Mouse (Mus musculus) midbrain, embryonic 13.5 days (tissue): ENCODE measurements around the gene Adcy2. TPM values are rescaled to one million over a fixed set of nuclear protein-coding genes. Genes with fewer than 3 reads are reported as not detected.

Experiments used
- ATAC-seq: fragments of 200-750 bp; cut with Nextera tagmentation; 2 replicates; pipeline ENCODE4 v1.8.0; 2017; ENCODE audit warnings: mild to moderate bottlenecking, moderate TSS enrichment, moderate library complexity
- H3K27ac ChIP-seq: fragments of 300-500 bp; sonication (generic); 2 replicates; pipeline ENCODE4 v1.5.1; 2015; ENCODE audit warnings: inconsistent platforms, mild to moderate bottlenecking, moderate library complexity
- H3K27me3 ChIP-seq: fragments of 300-500 bp; sonication (generic); 2 replicates; pipeline ENCODE4 v1.6.1; 2015; ENCODE audit warnings: mild to moderate bottlenecking, inconsistent platforms
- H3K36me3 ChIP-seq: fragments of 300-500 bp; sonication (generic); 2 replicates; pipeline ENCODE4 v1.6.1; 2015; ENCODE audit warnings: mild to moderate bottlenecking, inconsistent platforms
- H3K4me1 ChIP-seq: fragments of 300-500 bp; sonication (generic); replicated peaks from 2 replicates; pipeline ENCODE4 v1.6.1; 2015; ENCODE audit warnings: inconsistent platforms
- H3K4me2 ChIP-seq: fragments of 300-500 bp; sonication (generic); replicated peaks from 2 replicates; pipeline ENCODE4 v1.6.1; 2015; ENCODE audit warnings: moderate library complexity, mild to moderate bottlenecking, inconsistent platforms
- H3K4me3 ChIP-seq: fragments of 300-500 bp; sonication (generic); replicated peaks from 2 replicates; pipeline ENCODE4 v1.5.1; 2015; ENCODE audit warnings: mild to moderate bottlenecking, inconsistent platforms
- H3K9ac ChIP-seq: fragments of 300-500 bp; sonication (generic); replicated peaks from 2 replicates; pipeline ENCODE4 v1.6.1; 2015; ENCODE audit warnings: mild to moderate bottlenecking, inconsistent platforms
- H3K9me3 ChIP-seq: fragments of 300-500 bp; sonication (generic); 2 replicates; pipeline ENCODE4 v1.6.1; 2016; ENCODE audit warnings: mild to moderate bottlenecking, inconsistent platforms
- WGBS: fragments of 180-500 bp; shearing (Covaris S2); methylation state at CpG from one replicate; pipeline ENCODE4 v1.1.7; 2015; 5-methylcytosine and 5-hydroxymethylcytosine counted together
- polyA plus RNA-seq: library from polyadenylated mRNA; unstranded; fragments of >200 nt; fragmentation: Nextera tagmentation; extraction: Ambion mirVana; gene quantifications from 2 replicates; pipeline ENCODE4 v1.2.1, GENCODE M21; 2015

The Adcy2 gene
- polyA plus RNA-seq, 1 experiment from 2014 or later, result 2.1 TPM

- H3K27ac ChIP-seq, result 0 out of 2 replicates have a peak overlapping the region, but pooled peaks have one; percentile 5
- H3K4me2 ChIP-seq, result no peak overlapping the region
- H3K9ac ChIP-seq, result no peak overlapping the region
- H3K4me1 ChIP-seq, result peaks cover 3% of the 10 kb centered on the region; the same call in 1 of the 2 replicates
- no peak overlapping the region for H3K4me3 ChIP-seq
- peak; percentile 95 for ATAC-seq
- WGBS, result 76% methylated on average over 6 of the region's 6 CpGs
- no peaks in the 10 kb centered on the region for H3K27me3 ChIP-seq
- H3K36me3 ChIP-seq, result no peaks in the 10 kb centered on the region
- no peaks in the 10 kb centered on the region for H3K9me3 ChIP-seq
These were observed 292.0 kb downstream of the Adcy2 start for GRCm38 (mm10) chr13:68707296-68707747.

DNA sequence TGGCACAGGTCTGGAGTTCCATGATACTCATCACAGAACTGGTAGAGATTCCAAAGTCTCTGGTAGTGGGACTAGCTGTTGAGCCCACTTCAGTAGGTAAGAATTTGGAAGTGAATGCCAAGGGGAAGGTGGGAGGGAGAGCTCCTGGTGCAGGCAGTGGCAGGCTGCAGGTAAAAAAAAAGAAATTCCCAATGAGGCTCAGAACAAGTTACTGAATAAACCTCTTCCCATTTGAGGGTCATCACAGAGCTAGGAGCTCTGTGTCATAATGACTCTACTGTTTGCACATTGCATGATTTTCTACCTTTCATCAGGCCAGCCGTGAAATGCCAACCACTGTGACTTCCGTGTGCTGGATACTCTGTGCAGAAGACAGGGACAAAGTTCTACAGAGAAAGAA is 314.4 kb downstream of the Adcy2 start:
- Histone ChIP-seq H3K36me3 (no peaks in the 10 kb centered on the region), H3K27me3 (no peaks in the 10 kb centered on the region), H3K4me1 (no peaks in the 10 kb centered on the region), H3K4me2 (no peak overlapping the region), H3K9ac (no peak overlapping the region), H3K4me3 (no peak overlapping the region), H3K9me3 (no peaks in the 10 kb centered on the region), H3K27ac (no peak overlapping the region)
- 89% methylated on average over 2 of the region's 2 CpGs for WGBS
- ATAC-seq, result no peak

DNA sequence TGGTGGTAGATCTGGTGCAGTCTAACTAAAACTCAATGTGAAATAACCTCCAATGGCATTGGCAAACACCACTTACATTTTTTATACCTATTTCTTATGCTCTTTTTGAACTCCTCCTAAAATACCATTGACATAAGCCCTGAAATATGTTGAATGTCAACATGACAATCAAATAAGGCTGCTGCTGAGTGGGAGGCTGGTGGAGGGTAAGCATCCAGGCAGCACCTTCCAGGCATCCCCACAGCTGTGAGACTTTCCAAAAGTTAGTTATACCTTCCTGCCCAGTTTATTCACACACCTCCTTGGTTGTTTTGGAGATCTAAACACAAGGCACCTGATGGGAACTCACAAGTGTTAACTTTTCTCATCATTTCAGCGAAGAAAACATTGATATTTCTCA is 318.9 kb downstream of the Adcy2 start:
- H3K9ac ChIP-seq, result no peak overlapping the region
- no peak overlapping the region for H3K4me2 ChIP-seq
- no peaks in the 10 kb centered on the region for H3K9me3 ChIP-seq
- no peak overlapping the region for H3K4me3 ChIP-seq
- no peaks in the 10 kb centered on the region for H3K4me1 ChIP-seq
- no peak for ATAC-seq
- no peaks in the 10 kb centered on the region for H3K27me3 ChIP-seq
- H3K27ac ChIP-seq, result no peak overlapping the region
- WGBS, result 73% methylated on average over 1 of the region's 1 CpGs
- no peaks in the 10 kb centered on the region for H3K36me3 ChIP-seq

DNA sequence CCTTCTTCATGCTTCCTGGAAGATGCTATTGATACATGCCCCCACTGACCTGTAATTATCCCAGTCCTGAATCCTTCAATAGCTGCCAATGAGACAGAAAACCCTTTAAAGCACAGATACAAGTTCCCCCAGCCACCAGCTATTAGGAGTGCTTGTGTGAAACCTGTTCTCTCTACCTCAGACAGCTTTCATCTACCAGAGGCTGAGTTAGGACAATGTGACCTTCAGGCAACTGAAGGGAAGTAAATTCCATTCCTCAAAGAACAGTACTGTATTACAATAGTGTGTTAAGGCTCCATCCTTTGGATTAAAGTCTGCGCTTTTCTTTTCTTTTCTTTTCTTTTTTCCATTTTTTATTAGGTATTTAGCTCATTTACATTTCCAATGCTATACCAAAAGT is 356.6 kb downstream of the Adcy2 start:
- H3K27me3 ChIP-seq, result no peaks in the 10 kb centered on the region
- H3K27ac ChIP-seq, result no peak overlapping the region
- H3K4me1 ChIP-seq, result no peaks in the 10 kb centered on the region
- 90% methylated on average over 1 of the region's 1 CpGs for WGBS
- 0 out of 2 replicates have a peak, but pooled peaks cover 3% of the 10 kb centered on the region for H3K9me3 ChIP-seq
- H3K36me3 ChIP-seq, result no peaks in the 10 kb centered on the region
- no peak overlapping the region for H3K4me3 ChIP-seq
- H3K9ac ChIP-seq, result no peak overlapping the region
- no peak for ATAC-seq
- H3K4me2 ChIP-seq, result no peak overlapping the region

DNA sequence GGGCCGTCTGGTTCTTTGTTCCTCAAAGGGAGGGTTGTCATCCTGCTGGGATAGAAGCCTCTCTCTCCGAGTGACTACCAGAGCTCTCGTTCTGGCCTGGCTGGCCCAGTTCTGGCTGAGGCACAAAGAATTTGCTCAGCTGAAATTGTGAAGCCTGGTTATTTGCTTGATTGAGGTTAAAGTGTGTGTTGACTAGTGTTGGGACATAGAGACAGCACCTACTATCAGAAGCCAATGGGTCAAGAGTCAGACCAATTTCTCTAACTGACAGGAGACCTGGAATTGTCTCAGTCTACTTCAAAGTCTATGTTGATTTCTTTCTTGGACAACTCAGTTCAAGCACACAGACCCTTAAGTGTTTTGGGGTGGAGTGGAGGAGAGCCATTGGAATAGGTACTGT is 372.3 kb downstream of the Adcy2 start:
- Histone ChIP-seq H3K4me3 (no peak overlapping the region), H3K4me1 (no peaks in the 10 kb centered on the region), H3K36me3 (no peaks in the 10 kb centered on the region), H3K27ac (no peak overlapping the region), H3K9me3 (no peaks in the 10 kb centered on the region), H3K27me3 (no peaks in the 10 kb centered on the region), H3K9ac (no peak overlapping the region), H3K4me2 (no peak overlapping the region)
- WGBS, result 82% methylated on average over 3 of the region's 3 CpGs
- ATAC-seq, result no peak

DNA sequence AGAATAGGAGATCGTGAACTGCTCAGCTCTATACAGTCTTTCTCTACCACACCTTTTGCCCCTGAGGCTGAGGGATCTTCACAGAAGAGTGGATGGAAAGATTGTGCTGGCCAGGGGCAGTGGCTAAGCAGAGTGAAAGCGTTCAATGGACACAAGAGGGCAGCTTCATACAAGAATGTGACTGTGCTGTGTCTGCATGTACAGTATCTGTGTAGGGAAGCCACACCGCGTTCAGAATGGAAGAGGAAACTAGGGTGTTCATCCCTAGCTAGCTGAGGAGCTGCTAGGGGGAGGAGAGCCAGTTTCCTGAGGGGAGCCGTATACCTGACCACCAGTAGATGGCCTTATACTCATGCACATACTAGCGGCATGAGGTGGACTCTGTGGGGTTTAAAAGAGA is 376.5 kb downstream of the Adcy2 start:
- 64% methylated on average over 6 of the region's 6 CpGs for WGBS
- H3K27me3 ChIP-seq, result no peaks in the 10 kb centered on the region

DNA sequence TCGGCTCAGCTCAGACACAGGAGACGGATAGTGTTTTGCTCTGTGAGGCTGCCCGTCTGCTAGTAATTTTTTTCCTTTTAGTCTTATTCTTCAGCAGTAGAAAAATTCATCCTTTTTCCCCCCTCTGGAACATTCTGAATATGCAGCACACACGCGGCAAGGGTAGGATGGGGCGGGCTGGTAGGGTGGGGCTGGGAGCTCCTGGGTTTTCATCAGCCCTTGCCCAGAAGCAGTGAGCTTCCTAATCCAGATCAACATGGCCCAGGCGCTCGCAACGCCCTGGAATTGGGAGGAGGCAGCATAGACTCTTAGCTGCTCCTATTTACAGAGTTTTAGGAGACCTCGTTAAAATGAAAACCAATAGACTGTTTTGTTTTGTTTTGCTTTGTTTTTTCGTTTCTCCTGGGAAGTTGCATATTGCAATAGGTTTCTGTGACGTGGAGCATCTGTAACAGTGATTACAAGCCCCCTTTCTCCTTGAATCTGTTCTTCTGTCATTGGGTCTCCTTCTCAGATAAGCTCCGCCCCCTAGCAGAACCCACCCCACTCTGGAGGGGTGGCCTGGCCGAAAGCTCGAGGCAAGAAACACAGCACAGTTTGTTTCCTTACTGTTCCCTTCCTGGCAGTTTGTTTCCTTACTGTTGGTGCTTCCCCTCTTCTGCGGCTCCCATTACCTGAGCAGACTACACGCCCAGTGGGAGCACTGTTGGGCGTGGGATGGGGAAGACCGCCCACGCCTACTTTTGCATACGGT is 391.5 kb downstream of the Adcy2 start:
- WGBS, result 57% methylated on average over 21 of the region's 21 CpGs
- no peak overlapping the region for H3K4me3 ChIP-seq
- H3K9me3 ChIP-seq, result no peaks in the 10 kb centered on the region
- ATAC-seq, result peak; percentile 57
- H3K9ac ChIP-seq, result no peak overlapping the region
- H3K27me3 ChIP-seq, result peaks cover 3% of the 10 kb centered on the region; the same call in 1 of the 2 replicates
- H3K4me2 ChIP-seq, result peak overlapping the region; percentile 19; the same call in 1 of the 2 replicates
- H3K4me1 ChIP-seq, result 0 out of 2 replicates have a peak, but pooled peaks cover 9% of the 10 kb centered on the region
- H3K27ac ChIP-seq, result no peak overlapping the region
- H3K36me3 ChIP-seq, result no peaks in the 10 kb centered on the region

More for the DNA sequence above, 376.5 kb downstream of the Adcy2 start:
- Histone ChIP-seq H3K4me3 (no peak overlapping the region), H3K36me3 (no peaks in the 10 kb centered on the region), H3K27ac (no peak overlapping the region), H3K9me3 (no peaks in the 10 kb centered on the region), H3K4me2 (no peak overlapping the region), H3K4me1 (no peaks in the 10 kb centered on the region), H3K9ac (no peak overlapping the region)
- ATAC-seq, result peak; percentile 74

- no peak overlapping the region; the same call in 1 of the 2 replicates for H3K9ac ChIP-seq
- 2% methylated on average over 11 of the region's 11 CpGs for WGBS
- no peaks in the 10 kb centered on the region for H3K9me3 ChIP-seq
- no peak overlapping the region for H3K27ac ChIP-seq
- H3K36me3 ChIP-seq, result no peaks in the 10 kb centered on the region
- peak; percentile 74 for ATAC-seq
- no peaks in the 10 kb centered on the region for H3K27me3 ChIP-seq
- peak overlapping the region; percentile 46 for H3K4me2 ChIP-seq
- peak overlapping the region; percentile 31 for H3K4me3 ChIP-seq
- 0 out of 2 replicates have a peak, but pooled peaks cover 9% of the 10 kb centered on the region for H3K4me1 ChIP-seq
These were observed 393.6 kb downstream of the Adcy2 start for GRCm38 (mm10) chr13:68605689-68606126.

DNA sequence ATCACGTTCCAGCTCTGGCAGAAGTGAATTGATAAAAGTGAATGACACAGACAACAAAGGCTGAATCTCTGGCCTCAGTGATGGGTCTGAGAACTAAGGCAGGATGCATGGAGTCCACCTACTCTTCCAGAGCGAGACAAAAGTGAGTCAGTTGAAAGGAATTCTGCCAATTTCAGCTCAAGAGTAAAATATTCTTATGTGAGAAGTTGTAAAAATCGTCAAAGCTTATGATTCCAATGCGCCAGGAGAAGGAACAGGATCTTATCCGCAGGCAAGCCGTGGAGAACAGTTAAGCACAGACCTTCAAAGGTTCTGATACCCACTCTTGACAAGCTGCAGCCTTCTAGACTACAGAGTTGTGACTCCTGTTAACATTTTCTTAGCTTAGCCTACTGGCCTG is 396.3 kb downstream of the Adcy2 start:
- Histone ChIP-seq H3K36me3 (no peaks in the 10 kb centered on the region), H3K27ac (no peak overlapping the region), H3K9me3 (no peaks in the 10 kb centered on the region), H3K9ac (no peak overlapping the region), H3K4me3 (no peak overlapping the region), H3K27me3 (no peaks in the 10 kb centered on the region), H3K4me1 (0 out of 2 replicates have a peak, but pooled peaks cover 8% of the 10 kb centered on the region), H3K4me2 (no peak overlapping the region)
- no peak for ATAC-seq
- 77% methylated on average over 6 of the region's 6 CpGs for WGBS

- Histone ChIP-seq H3K27ac (no peak overlapping the region), H3K4me2 (no peak overlapping the region), H3K4me3 (no peak overlapping the region), H3K27me3 (no peaks in the 10 kb centered on the region), H3K9me3 (no peaks in the 10 kb centered on the region), H3K9ac (no peak overlapping the region), H3K36me3 (no peaks in the 10 kb centered on the region), H3K4me1 (peaks cover 5% of the 10 kb centered on the region; the same call in 1 of the 2 replicates)
- WGBS, result 25% methylated on average over 6 of the region's 6 CpGs
- peak; percentile 35; the same call in 1 of the 2 replicates for ATAC-seq
These were observed 398.2 kb downstream of the Adcy2 start for GRCm38 (mm10) chr13:68601184-68601583.

DNA sequence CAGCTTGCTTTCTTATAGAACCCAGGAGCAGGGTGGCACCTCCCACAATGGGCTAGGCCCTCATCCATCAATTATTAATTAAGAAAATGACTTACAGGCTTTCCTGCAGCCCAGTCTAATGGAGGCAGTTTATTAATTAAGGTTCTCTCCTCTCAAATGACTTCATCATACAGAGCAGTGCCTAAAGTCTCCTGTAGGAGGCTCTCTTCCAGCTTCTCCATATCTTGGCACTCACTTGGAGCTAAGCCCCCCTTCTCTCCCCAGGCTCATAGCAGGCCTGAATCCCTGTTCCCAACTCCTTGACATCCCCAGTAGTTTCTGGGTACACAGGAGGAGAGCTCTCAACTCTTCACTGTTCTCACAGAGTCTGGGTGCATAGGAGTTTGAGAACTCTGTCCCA is 400.4 kb downstream of the Adcy2 start:
- ATAC-seq, result no peak
- no peak overlapping the region for H3K4me3 ChIP-seq
- H3K9ac ChIP-seq, result no peak overlapping the region
- no peaks in the 10 kb centered on the region for H3K36me3 ChIP-seq
- H3K9me3 ChIP-seq, result no peaks in the 10 kb centered on the region
- H3K4me1 ChIP-seq, result peaks cover 5% of the 10 kb centered on the region; the same call in 1 of the 2 replicates
- no peak overlapping the region for H3K27ac ChIP-seq
- H3K4me2 ChIP-seq, result no peak overlapping the region
- no peaks in the 10 kb centered on the region for H3K27me3 ChIP-seq

DNA sequence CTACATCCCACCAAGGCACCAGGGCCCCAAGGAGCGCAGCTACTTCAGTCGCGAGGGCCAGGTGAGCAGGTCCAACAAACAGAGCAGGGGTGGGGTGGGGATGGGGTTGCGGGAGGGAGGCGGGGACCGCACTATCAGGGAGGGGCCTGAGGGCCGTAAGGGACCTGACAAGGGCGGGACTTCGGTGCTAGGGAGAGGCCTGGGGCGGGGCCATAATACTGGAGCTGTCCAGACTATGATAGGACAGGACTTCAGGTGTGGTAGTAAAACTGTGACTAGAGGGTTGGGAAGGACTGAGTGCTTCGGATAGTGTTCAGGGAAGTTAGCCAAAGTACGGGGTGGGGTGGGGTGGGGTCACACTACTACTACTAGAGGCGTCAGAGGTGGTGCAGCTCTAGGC is 401.7 kb downstream of the Adcy2 start:
- WGBS, result 18% methylated on average over 13 of the region's 13 CpGs
- ATAC-seq, result peak; percentile 46; the same call in 1 of the 2 replicates

More for the DNA sequence above, 401.7 kb downstream of the Adcy2 start:
- Histone ChIP-seq H3K4me1 (peaks cover 5% of the 10 kb centered on the region; the same call in 1 of the 2 replicates), H3K36me3 (peaks cover 6% of the 10 kb centered on the region), H3K4me3 (peak overlapping the region; percentile 24), H3K27me3 (no peaks in the 10 kb centered on the region), H3K9me3 (no peaks in the 10 kb centered on the region), H3K4me2 (peak overlapping the region; percentile 50), H3K9ac (0 out of 2 replicates have a peak overlapping the region, but pooled peaks have one; percentile 29), H3K27ac (no peak overlapping the region)
